Mouse (Mus musculus): ENCODE data around the gene Cep295nl. TPM values are rescaled to one million over a fixed set of nuclear protein-coding genes. Genes with fewer than 3 reads are reported as not detected.

Gene Cep295nl
- not detected for polyA plus RNA-seq (2017; shearing (Covaris generic))

GRCm38 (mm10) chr11:118342400-118342981, at the start of gene Cep295nl:
TSS of gene Cep295nl (minus strand) at chr11:118342500.

GRCm38 (mm10) chr11:118355640-118356039, 13.3 kb upstream of the Cep295nl start, which contains the start of gene Timp2:
TSS of gene Timp2 (minus strand) at chr11:118355740.

GRCm38 (mm10) chr11:118289999-118290889, 52.1 kb downstream of the Cep295nl start, which contains the start of gene Usp36:
TSS of gene Usp36 (minus strand) at chr11:118290244.

Other genes with a start within 250 kb of the Cep295nl start
- 0.46 TPM for gene Dnah17, start 211.9 kb downstream of the Cep295nl start, polyA plus RNA-seq (2017; shearing (Covaris generic))
- gene Cyth1, start 93.9 kb downstream of the Cep295nl start, polyA plus RNA-seq (2017; shearing (Covaris generic)) = 323 TPM
- 72.9 TPM for gene Usp36, start 52.3 kb downstream of the Cep295nl start, polyA plus RNA-seq (2017; shearing (Covaris generic))
- gene Timp2, start 13.2 kb upstream of the Cep295nl start, polyA plus RNA-seq (2017; shearing (Covaris generic)) = 63.9 TPM
- gene Lgals3bp, start 59.6 kb upstream of the Cep295nl start, polyA plus RNA-seq (2017; shearing (Covaris generic)) = 42.6 TPM
- gene Cant1, start 76.6 kb upstream of the Cep295nl start, polyA plus RNA-seq (2017; shearing (Covaris generic)) = 40.6 TPM
- gene C1qtnf1, start 85.7 kb upstream of the Cep295nl start, polyA plus RNA-seq (2017; shearing (Covaris generic)) = not detected
- gene Engase, start 134.3 kb upstream of the Cep295nl start, polyA plus RNA-seq (2017; shearing (Covaris generic)) = 9.4 TPM